In the genomic region with DNA sequence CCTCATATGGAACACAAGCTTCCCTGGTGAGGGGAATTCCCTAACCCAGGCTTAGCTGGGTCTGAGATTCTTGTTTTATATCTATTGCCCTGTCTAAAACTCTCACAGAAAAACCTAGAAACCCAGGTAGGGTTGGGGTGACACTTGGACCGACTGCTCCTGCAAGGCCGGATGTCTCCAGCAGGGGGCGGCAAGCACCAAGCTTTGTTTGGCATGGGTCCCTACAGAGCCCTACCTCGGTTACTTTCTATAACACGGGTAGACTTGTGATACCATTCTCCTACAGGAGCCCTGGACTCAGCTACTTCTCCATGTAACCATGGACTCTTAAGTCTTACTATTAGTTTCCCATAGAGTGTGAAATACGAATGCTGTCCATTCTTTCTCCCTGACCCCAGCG, we compare ENCODE assay signal across 8 mouse cellular contexts. TPM values are rescaled to one million over a fixed set of nuclear protein-coding genes. Genes with fewer than 3 reads are reported as not detected.
A peak's percentile ranks its signal among the peaks of the same experiment; 100 is the strongest.
DNase-seq lines count a peak whose midpoint lies in the region; ATAC-seq and TF ChIP-seq lines count a peak whose summit lies in the region.

No protein-coding gene starts in this region.

- H3K4me2 ChIP-seq in kidney, postnatal 0 days (ENCODE audit: low read length): no peak overlapping the region
- no peak overlapping the region for H3K4me2 ChIP-seq in liver, embryonic 14.5 days (ENCODE audit: low read depth)
- H3K4me2 ChIP-seq in neural tube, embryonic 13.5 days: no peak overlapping the region

- no peaks in the 10 kb centered on the region for H3K27me3 ChIP-seq in kidney, postnatal 0 days (ENCODE audit: insufficient read depth, low read length)
- no peaks in the 10 kb centered on the region for H3K27me3 ChIP-seq in liver, embryonic 14.5 days (ENCODE audit: control insufficient read depth, insufficient read depth, low read length)
- peaks cover 36% of the 10 kb centered on the region for H3K27me3 ChIP-seq in neural tube, embryonic 13.5 days

- no peak overlapping the region for H3K27ac ChIP-seq in kidney, postnatal 0 days
- no peak overlapping the region for H3K27ac ChIP-seq in liver, embryonic 14.5 days
- no peak overlapping the region for H3K27ac ChIP-seq in neural tube, embryonic 13.5 days (replicated peaks)

- 21% methylated on average over 7 of the region's 7 CpGs for WGBS in kidney, postnatal 0 days
- 19% methylated on average over 7 of the region's 7 CpGs for WGBS in liver, embryonic 14.5 days (ENCODE audit: insufficient replicate concordance)
- WGBS in neural tube, embryonic 13.5 days: 21% methylated on average over 7 of the region's 7 CpGs

- H3K36me3 ChIP-seq in kidney, postnatal 0 days (ENCODE audit: insufficient read depth, low read length): no peaks in the 10 kb centered on the region
- H3K36me3 ChIP-seq in liver, embryonic 14.5 days (replicated peaks; ENCODE audit: control insufficient read depth, insufficient read depth, low read depth): no peaks in the 10 kb centered on the region
- H3K36me3 ChIP-seq in neural tube, embryonic 13.5 days: no peaks in the 10 kb centered on the region

- no peaks in the 10 kb centered on the region for H3K9me3 ChIP-seq in kidney, postnatal 0 days (replicated peaks; ENCODE audit: low read length)
- H3K9me3 ChIP-seq in liver, embryonic 14.5 days (ENCODE audit: control insufficient read depth, low read length): no peaks in the 10 kb centered on the region
- no peaks in the 10 kb centered on the region for H3K9me3 ChIP-seq in neural tube, embryonic 13.5 days

- DNase-seq in A20 (ENCODE audit: low read depth, low spot score): peak; percentile 70
- DNase-seq in adrenal gland, adult 18-20 months (ENCODE audit: low spot score in 2 of 2): peak; percentile 88 to 91
- DNase-seq in embryo, embryonic 11.5 days (ENCODE audit: low read depth, low spot score): peak; percentile 65
- DNase-seq in heart, adult 8-10 months (ENCODE audit: low spot score): peak; percentile 75
- DNase-seq in kidney, postnatal 0 days (ENCODE audit: low spot score): peak; percentile 84
- peak; percentile 40 to 53 (median 47) for DNase-seq in liver, embryonic 14.5 days (ENCODE audit: low read depth in 3 of 3, low spot score in 3 of 3)
- DNase-seq in testis, postnatal 10 days (ENCODE audit: low spot score): peak; percentile 94

- H3K4me1 ChIP-seq in kidney, postnatal 0 days (replicated peaks; ENCODE audit: insufficient read depth, low read length): no peaks in the 10 kb centered on the region
- peaks cover 0 to 6% of the 10 kb centered on the region in 2 experiments; a peak in 1 of 4 replicates for H3K4me1 ChIP-seq in liver, embryonic 14.5 days (replicated peaks; ENCODE audit: control insufficient read depth in 2 of 2, insufficient read depth in 2 of 2, low read length in 1 of 2)
- H3K4me1 ChIP-seq in neural tube, embryonic 13.5 days (replicated peaks): no peaks in the 10 kb centered on the region

- H3K9ac ChIP-seq in kidney, postnatal 0 days (ENCODE audit: low read depth, low read length): no peak overlapping the region
- H3K9ac ChIP-seq in liver, embryonic 14.5 days (replicated peaks): no peak overlapping the region
- no peak overlapping the region for H3K9ac ChIP-seq in neural tube, embryonic 13.5 days

- TF ChIP-seq EP300 in liver, embryonic 14.5 days (IDR thresholded peaks at IDR 0.05; ENCODE audit: low read depth): no peak

- peak; percentile 40; the same call in 1 of the 2 replicates for ATAC-seq in kidney, postnatal 0 days (replicated peaks; ENCODE audit: low FRiP score, low read depth)
- ATAC-seq in liver, embryonic 14.5 days (ENCODE audit: insufficient read depth): peak; percentile 42; the same call in 1 of the 2 replicates
- ATAC-seq in neural tube, embryonic 13.5 days (ENCODE audit: low read depth): peak; percentile 60; the same call in 1 of the 2 replicates

- no peak overlapping the region for H3K4me3 ChIP-seq in kidney, postnatal 0 days (replicated peaks; ENCODE audit: low read depth, low read length)
- H3K4me3 ChIP-seq in liver, embryonic 14.5 days (ENCODE audit: insufficient read depth in 1 of 2, low read depth in 2 of 2, low read length in 2 of 2): no peak overlapping the region
- no peak overlapping the region for H3K4me3 ChIP-seq in neural tube, embryonic 13.5 days

- TF ChIP-seq CTCF in kidney, postnatal 0 days (IDR thresholded peaks at IDR 0.05; ENCODE audit: low read depth): peak; percentile 97
- peak; percentile 96 for TF ChIP-seq CTCF in liver, embryonic 14.5 days (IDR thresholded peaks at IDR 0.05; ENCODE audit: low read depth)

RNA-seq across cellular contexts. Expression of gene Fam241b, which starts 43.2 kb away (rescaled TPM):
- total RNA-seq in adrenal gland, adult 18-20 months (2021): 1 to 10 TPM; 3.9 to 4.0 TPM
- 1 to 10 TPM; 4.1 to 5.5 (median 5.3) TPM for total RNA-seq in heart, adult 8-10 months (2022)
- polyA plus RNA-seq in kidney, postnatal 0 days (2015; fragmentation: Nextera tagmentation; extraction: Ambion mirVana): 19.0 and 19.2 TPM in 2 replicates
- polyA plus RNA-seq in liver, embryonic 14.5 days (2012; rRNA removed): 0.24 and 0.27 TPM in 2 replicates
- polyA plus RNA-seq in liver, embryonic 14.5 days (2014; fragmentation: Nextera tagmentation; extraction: Ambion mirVana): 0.20 and 0.51 TPM in 2 replicates
- 91.9 and 93.1 TPM in 2 replicates for polyA plus RNA-seq in neural tube, embryonic 13.5 days (2015; fragmentation: Nextera tagmentation; extraction: Ambion mirVana)

RNA-seq across cellular contexts. Expression of gene Tspan15, which starts 44.2 kb away (rescaled TPM):
- 10 to 100 TPM; 17.9 to 18.9 TPM for total RNA-seq in adrenal gland, adult 18-20 months (2021)
- total RNA-seq in heart, adult 8-10 months (2022): 1 to 10 TPM; 5.6 to 9.2 (median 7.0) TPM
- polyA plus RNA-seq in kidney, postnatal 0 days (2015; fragmentation: Nextera tagmentation; extraction: Ambion mirVana): 47.0 and 49.8 TPM in 2 replicates
- 7.3 and 11.0 TPM in 2 replicates for polyA plus RNA-seq in liver, embryonic 14.5 days (2012; rRNA removed)
- 7.3 and 9.8 TPM in 2 replicates for polyA plus RNA-seq in liver, embryonic 14.5 days (2014; fragmentation: Nextera tagmentation; extraction: Ambion mirVana)
- polyA plus RNA-seq in neural tube, embryonic 13.5 days (2015; fragmentation: Nextera tagmentation; extraction: Ambion mirVana): 19.5 and 22.2 TPM in 2 replicates

RNA-seq across cellular contexts. Expression of gene Neurog3, which starts 54.0 kb away (rescaled TPM):
- not detected for total RNA-seq in adrenal gland, adult 18-20 months (2021)
- total RNA-seq in heart, adult 8-10 months (2022): not detected
- polyA plus RNA-seq in kidney, postnatal 0 days (2015; fragmentation: Nextera tagmentation; extraction: Ambion mirVana): not detected in 2 replicates
- 0.06 and 0.16 TPM in 2 replicates for polyA plus RNA-seq in liver, embryonic 14.5 days (2012; rRNA removed)
- not detected in 2 replicates for polyA plus RNA-seq in liver, embryonic 14.5 days (2014; fragmentation: Nextera tagmentation; extraction: Ambion mirVana)
- polyA plus RNA-seq in neural tube, embryonic 13.5 days (2015; fragmentation: Nextera tagmentation; extraction: Ambion mirVana): 2.7 TPM in 2 replicates

Comparison
In these comparisons a context has a peak if more than half of its experiments do, and no peak if none do; other contexts are left out.
1. RNA of gene Fam241b, which starts 43.2 kb away (polyA plus RNA-seq): 91.9 to 93.1 TPM in neural tube, embryonic 13.5 days and 19.0 to 19.2 TPM in kidney, postnatal 0 days; 0.20 to 0.51 TPM in liver, embryonic 14.5 days; every median in the first group is over 10 times any median in the second.
2. Peak in every context shown above with its lines, with median percentiles within 50 percentile points of each other: DNase-seq and ATAC-seq.